Mouse (Mus musculus) CD4-positive naive resting alpha-beta T cell, adult 57 days (primary cell): ENCODE results near the gene Krtap14. TPM values are rescaled to one million over a fixed set of nuclear protein-coding genes. Genes with fewer than 3 reads are reported as not detected.

Source experiments
- total RNA-seq: library from RNA; stranded (reverse); gene quantifications from one replicate; pipeline ENCODE4 v1.2.4, GENCODE M21; 2023

Gene Krtap14
- total RNA-seq, result not detected

DNA sequence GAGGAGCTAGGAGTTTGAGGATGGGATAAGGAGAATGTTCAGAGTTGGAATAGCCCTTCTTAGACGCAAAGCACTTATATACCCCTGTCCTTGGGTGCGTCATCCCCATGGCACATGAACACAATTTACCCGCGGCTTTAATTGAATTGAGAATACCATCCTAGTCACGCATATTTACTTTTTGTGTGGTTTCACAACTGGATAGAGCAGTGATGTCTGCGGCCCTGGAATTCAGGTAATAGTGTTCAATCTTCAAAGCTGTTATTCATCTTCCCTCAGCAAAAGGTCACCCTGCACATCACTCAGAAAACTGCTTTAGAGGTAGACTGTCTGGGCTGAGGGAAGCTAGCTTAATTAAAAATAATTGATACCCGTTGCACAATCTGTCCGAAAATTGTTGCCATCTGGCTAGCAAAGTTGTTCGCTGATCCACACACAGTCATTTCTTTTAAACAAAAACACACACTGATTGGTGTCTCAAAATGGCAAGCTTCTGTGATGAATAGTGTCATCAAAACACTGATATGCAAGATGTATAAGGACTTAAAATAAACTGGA is at the start of gene Krtap14:
Gene Krtap14, minus strand, starts transcription at position 51 of the 558 bp plus-strand sequence.

DNA sequence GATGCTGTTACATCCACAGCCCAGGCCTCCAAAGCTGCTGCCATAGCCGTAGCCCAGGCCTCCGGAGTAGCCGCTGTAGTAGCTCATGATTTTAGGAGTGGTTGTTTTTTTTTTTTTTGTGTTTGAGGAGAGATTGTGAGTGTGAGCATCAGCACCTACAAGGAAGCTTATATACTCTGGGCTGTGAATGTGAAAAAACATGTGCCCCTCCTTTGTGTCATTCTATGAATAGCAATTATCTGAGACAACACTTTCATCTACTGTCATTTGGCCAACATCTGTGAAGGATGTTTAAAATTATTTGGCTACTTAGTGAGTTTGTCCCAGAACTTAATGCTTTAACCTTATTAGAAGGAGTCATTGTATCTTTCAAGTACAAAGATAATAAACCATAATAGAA is 48.2 kb upstream of the Krtap14 start, which contains the start of gene Krtap19-2:
Gene Krtap19-2, minus strand, starts transcription at position 101 of the 400 bp plus-strand sequence.

DNA sequence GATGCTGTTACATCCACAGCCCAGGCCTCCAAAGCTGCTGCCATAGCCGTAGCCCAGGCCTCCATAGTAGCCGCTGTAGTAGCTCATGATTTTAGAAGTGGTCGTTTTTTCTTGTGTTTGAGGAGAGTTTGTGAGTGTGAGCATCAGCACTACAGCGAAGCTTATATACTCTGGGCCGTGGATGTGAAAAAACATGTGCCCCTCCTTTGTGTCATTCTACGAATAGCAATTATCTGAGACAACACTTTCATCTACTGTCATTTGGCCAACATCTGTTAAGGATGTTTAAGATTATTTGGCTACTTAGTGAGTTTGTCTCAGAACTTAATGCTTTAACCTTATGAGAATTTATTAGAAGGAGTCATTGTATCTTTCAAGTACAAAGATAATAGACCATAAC is 43.4 kb upstream of the Krtap14 start, which contains the start of gene Krtap19-1:
Gene Krtap19-1, minus strand, starts transcription at position 101 of the 400 bp plus-strand sequence.

DNA sequence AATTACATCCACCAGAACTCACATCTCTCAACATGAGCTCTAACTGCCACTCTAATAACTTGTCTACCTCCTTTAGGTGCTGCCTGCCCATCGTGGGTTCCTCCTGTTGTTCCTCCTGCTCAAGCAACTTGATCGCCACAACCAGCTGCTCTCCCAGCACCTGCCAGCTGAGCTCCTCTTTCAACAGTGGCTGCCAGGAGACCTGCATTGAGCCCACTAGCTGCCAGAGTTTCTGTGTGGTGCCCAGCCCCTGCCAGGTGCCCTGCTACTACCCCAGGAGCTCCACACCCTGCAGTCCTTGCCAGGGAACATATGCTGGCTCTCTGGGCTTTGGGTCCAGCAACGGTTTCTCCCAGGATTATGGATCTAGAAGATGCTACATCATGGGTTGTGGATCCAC is 5.9 kb downstream of the Krtap14 start, which contains the start of gene Krtap15:
Gene Krtap15, plus strand, starts transcription at position 150 of the 400 bp plus-strand sequence.

DNA sequence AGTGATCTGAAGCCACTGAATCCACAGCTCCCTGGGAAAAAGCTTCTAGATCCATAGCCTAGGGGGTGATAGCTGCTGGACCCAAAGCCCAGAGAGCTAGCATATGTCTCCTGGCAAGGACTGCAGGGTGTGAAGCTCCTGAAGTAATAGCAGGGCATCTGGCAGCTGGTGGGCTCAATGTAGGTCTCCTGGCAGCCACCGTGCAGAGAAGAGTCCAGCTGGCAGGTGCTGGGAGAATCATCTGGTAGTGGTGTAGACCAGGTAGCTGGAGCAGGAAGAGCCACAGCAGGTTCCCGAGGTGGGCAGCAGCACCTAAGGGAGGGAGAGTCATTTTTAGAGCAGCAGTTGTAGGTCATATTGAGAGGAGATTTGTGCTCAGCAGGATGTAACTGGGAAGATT is 14.1 kb downstream of the Krtap14 start, which contains the start of gene Gm20741:
Gene Gm20741, minus strand, starts transcription at position 394 of the 400 bp plus-strand sequence.

DNA sequence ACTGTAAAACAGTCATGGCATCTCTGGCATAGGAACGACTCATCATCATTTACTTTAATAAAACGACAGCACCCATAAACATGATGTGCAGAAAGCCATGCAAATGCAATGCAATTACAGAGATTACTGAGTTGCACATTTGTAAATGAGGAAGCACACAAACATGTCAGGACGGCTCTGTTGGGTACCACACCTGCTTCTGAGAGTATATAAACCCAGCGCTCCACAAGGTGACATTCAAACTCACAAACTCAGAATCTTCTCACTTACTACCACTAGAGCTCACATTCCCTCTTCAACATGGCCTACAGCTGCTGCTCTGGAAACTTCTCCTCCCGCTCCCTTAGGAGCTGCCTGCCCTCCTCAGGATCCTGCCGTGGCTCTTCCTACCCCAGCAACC is 48.3 kb downstream of the Krtap14 start, which contains the start of gene Gm5965:
Gene Gm5965, plus strand, starts transcription at position 301 of the 400 bp plus-strand sequence.

DNA sequence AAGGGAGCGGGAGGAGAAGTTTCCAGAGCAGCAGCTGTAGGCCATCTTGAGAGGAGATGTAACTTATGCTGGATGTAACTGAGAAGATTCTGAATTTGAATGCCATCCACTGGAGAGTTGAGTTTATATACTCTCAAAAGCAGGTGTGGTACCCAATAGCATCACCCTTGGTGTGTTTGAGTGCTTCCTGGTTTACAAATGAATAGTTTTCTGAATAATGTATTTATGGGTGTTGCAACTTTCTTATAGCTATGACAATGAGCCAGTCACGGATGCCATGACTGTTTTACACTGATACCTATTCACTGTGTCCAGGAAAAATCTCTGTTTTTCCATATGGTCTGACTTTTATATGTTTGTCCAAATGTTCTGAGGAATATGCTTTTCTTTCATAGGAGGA is 51.8 kb downstream of the Krtap14 start, which contains the start of gene 2310057N15Rik:
Gene 2310057N15Rik, minus strand, starts transcription at position 101 of the 400 bp plus-strand sequence.

Other genes starting within 250 kb of the Krtap14 start
- gene Krtap24-1, start 213.9 kb downstream of the Krtap14 start, total RNA-seq, result not detected
- not detected for gene 2310079G19Rik, start 198.5 kb downstream of the Krtap14 start, total RNA-seq
- gene Krtap26-1, start 178.3 kb downstream of the Krtap14 start, total RNA-seq, result not detected
- not detected for gene Krtap27-1, start 154.5 kb downstream of the Krtap14 start, total RNA-seq
- gene 2310061N02Rik, start 118.2 kb downstream of the Krtap14 start, total RNA-seq, result not detected
- gene Krtap13-1, start 97.3 kb downstream of the Krtap14 start, total RNA-seq, result not detected
- gene Krtap13, start 74.5 kb downstream of the Krtap14 start, total RNA-seq, result not detected
- gene 2310034C09Rik, start 67.3 kb downstream of the Krtap14 start, total RNA-seq, result not detected
- not detected for gene 2310057N15Rik, start 51.9 kb downstream of the Krtap14 start, total RNA-seq
- not detected for gene Gm5965, start 48.2 kb downstream of the Krtap14 start, total RNA-seq
- gene Gm20741, start 13.9 kb downstream of the Krtap14 start, total RNA-seq, result not detected
- not detected for gene Krtap15, start 5.9 kb downstream of the Krtap14 start, total RNA-seq
- gene Krtap19-1, start 43.3 kb upstream of the Krtap14 start, total RNA-seq, result not detected
- not detected for gene Krtap19-2, start 48.1 kb upstream of the Krtap14 start, total RNA-seq
- gene Krtap19-3, start 51.9 kb upstream of the Krtap14 start, total RNA-seq, result not detected
- not detected for gene Krtap19-4, start 58.9 kb upstream of the Krtap14 start, total RNA-seq
- gene Krtap19-5, start 70.3 kb upstream of the Krtap14 start, total RNA-seq, result not detected
- not detected for gene Krtap19-9b, start 106.1 kb upstream of the Krtap14 start, total RNA-seq
- gene Krtap16-3, start 136.7 kb upstream of the Krtap14 start, total RNA-seq, result not detected
- not detected for gene Krtap22-2, start 184.6 kb upstream of the Krtap14 start, total RNA-seq
- gene Gm10229, start 189.1 kb upstream of the Krtap14 start, total RNA-seq, result not detected
- gene Krtap6-1, start 205.6 kb upstream of the Krtap14 start, total RNA-seq, result not detected
- not detected for gene Gm10228, start 215.3 kb upstream of the Krtap14 start, total RNA-seq
- gene Krtap6-5, start 221.7 kb upstream of the Krtap14 start, total RNA-seq, result not detected
- gene 1110025L11Rik, start 237.9 kb upstream of the Krtap14 start, total RNA-seq, result not detected